Mouse (Mus musculus) embryonic facial prominence, embryonic 14.5 days (tissue): ENCODE data around the gene Gm13290. TPM values are rescaled to one million over a fixed set of nuclear protein-coding genes. Genes with fewer than 3 reads are reported as not detected.
"Not testable (repeated sequence)": the region's sequence is repeated elsewhere in the genome, so short reads cannot be mapped to it uniquely, and the experiment has no call there.

Source experiments
- ATAC-seq: fragments of 200-750 bp; cut with Nextera tagmentation; 2 replicates; pipeline ENCODE4 v1.8.0; 2017; ENCODE audit warnings: low read depth, moderate number of reproducible peaks, moderate TSS enrichment
- DNase-seq: peaks from one replicate; pipeline ENCODE4 v3.0.0-alpha.2; 2015; ENCODE audit warnings: low spot score
- H3K27ac ChIP-seq: fragments of 300-500 bp; sonication (generic); replicated peaks from 2 replicates; pipeline ENCODE4 v1.5.1; 2014; ENCODE audit warnings: low read depth, mild to moderate bottlenecking, low read length, moderate library complexity
- H3K27me3 ChIP-seq: fragments of 300-500 bp; sonication (generic); replicated peaks from 2 replicates; pipeline ENCODE4 v1.6.1; 2014; ENCODE audit warnings: low read length; ENCODE audit not compliant: control insufficient read depth, insufficient read depth
- H3K36me3 ChIP-seq: fragments of 300-500 bp; sonication (generic); 2 replicates; pipeline ENCODE4 v1.6.1; 2014; ENCODE audit warnings: low read length, mixed read lengths; ENCODE audit not compliant: control insufficient read depth, insufficient read depth
- H3K4me1 ChIP-seq: fragments of 300-500 bp; sonication (generic); 2 replicates; pipeline ENCODE4 v1.6.1; 2014; ENCODE audit warnings: antibody characterized with exemption, low read length; ENCODE audit not compliant: control insufficient read depth, insufficient read depth
- H3K4me2 ChIP-seq: fragments of 300-500 bp; sonication (generic); 2 replicates; pipeline ENCODE4 v1.6.1; 2014; ENCODE audit warnings: low read depth, mild to moderate bottlenecking, low read length, moderate library complexity, mixed read lengths
- H3K4me3 ChIP-seq: fragments of 300-500 bp; sonication (generic); 2 replicates; pipeline ENCODE4 v1.5.1; 2014; ENCODE audit warnings: low read depth, mild to moderate bottlenecking, low read length
- H3K9ac ChIP-seq: fragments of 300-500 bp; sonication (generic); 2 replicates; pipeline ENCODE4 v1.6.1; 2014; ENCODE audit warnings: low read depth, mild to moderate bottlenecking, low read length, moderate library complexity, mixed read lengths
- H3K9me3 ChIP-seq: fragments of 300-500 bp; sonication (generic); 2 replicates; pipeline ENCODE4 v1.6.1; 2016; ENCODE audit warnings: low read length; ENCODE audit not compliant: control insufficient read depth
- WGBS: fragments of 180-500 bp; shearing (Covaris S2); extraction: QIAGEN DNeasy Blood & Tissue Kit; methylation state at CpG from one replicate; pipeline ENCODE4 v1.1.7; 2014; 5-methylcytosine and 5-hydroxymethylcytosine counted together
- polyA plus RNA-seq: library from polyadenylated mRNA; unstranded; fragments of >200 nt; fragmentation: Nextera tagmentation; extraction: Ambion mirVana; gene quantifications from 2 replicates; pipeline ENCODE4 v1.2.1, GENCODE M21; 2014

Gm13290 gene
- polyA plus RNA-seq = 0.48 TPM in 1 of 2 replicates, not detected in the other

GRCm38 (mm10) chr4:88773534-88773933 is at the start of gene Gm13290:
Gene Gm13290, plus strand, starts transcription at chr4:88773834.
- not testable (repeated sequence) for H3K27me3 ChIP-seq, DNase-seq, H3K9me3 ChIP-seq, H3K36me3 ChIP-seq, H3K4me3 ChIP-seq, H3K4me1 ChIP-seq, ATAC-seq, H3K4me2 ChIP-seq, H3K9ac ChIP-seq, H3K27ac ChIP-seq
- no CpG with 5 or more reads among the region's 32 CpGs for WGBS

- Histone ChIP-seq H3K36me3 (no peaks in the 10 kb centered on the region), H3K4me3 (no peak overlapping the region), H3K9ac (no peak overlapping the region), H3K27ac (no peak overlapping the region), H3K9me3 (no peaks in the 10 kb centered on the region), H3K27me3 (no peaks in the 10 kb centered on the region), H3K4me2 (no peak overlapping the region), H3K4me1 (no peaks in the 10 kb centered on the region)
- ATAC-seq = no peak
- DNase-seq = no peak
- 86% methylated on average over 6 of the region's 6 CpGs for WGBS
Measured at GRCm38 (mm10) chr4:88726727-88727126, 46.9 kb upstream of the Gm13290 start.

GRCm38 (mm10) chr4:88727324-88727723 is 46.3 kb upstream of the Gm13290 start:
- Histone ChIP-seq H3K27ac (no peak overlapping the region), H3K4me1 (no peaks in the 10 kb centered on the region), H3K27me3 (no peaks in the 10 kb centered on the region), H3K4me3 (no peak overlapping the region), H3K36me3 (no peaks in the 10 kb centered on the region), H3K9ac (no peak overlapping the region), H3K4me2 (no peak overlapping the region), H3K9me3 (no peaks in the 10 kb centered on the region)
- DNase-seq (no peak), ATAC-seq (no peak)
- 0% methylated on average over 1 of the region's 1 CpGs for WGBS

- H3K9ac ChIP-seq = no peak overlapping the region
- DNase-seq = no peak
- H3K27ac ChIP-seq = no peak overlapping the region
- no peak overlapping the region for H3K4me3 ChIP-seq
- H3K9me3 ChIP-seq = no peaks in the 10 kb centered on the region
- H3K4me1 ChIP-seq = no peaks in the 10 kb centered on the region
- no peaks in the 10 kb centered on the region for H3K27me3 ChIP-seq
- no peak overlapping the region for H3K4me2 ChIP-seq
- no peak for ATAC-seq
- no peaks in the 10 kb centered on the region for H3K36me3 ChIP-seq
- WGBS = 0% methylated on average over 2 of the region's 2 CpGs
Measured at GRCm38 (mm10) chr4:88738480-88738879, 35.2 kb upstream of the Gm13290 start.

GRCm38 (mm10) chr4:88739036-88739435 is 34.6 kb upstream of the Gm13290 start:
- no peak for DNase-seq
- H3K27me3 ChIP-seq = no peaks in the 10 kb centered on the region
- no peaks in the 10 kb centered on the region for H3K9me3 ChIP-seq
- no peak overlapping the region for H3K4me3 ChIP-seq
- no peaks in the 10 kb centered on the region for H3K36me3 ChIP-seq
- no peak overlapping the region for H3K27ac ChIP-seq
- H3K4me1 ChIP-seq = no peaks in the 10 kb centered on the region
- no peak overlapping the region for H3K4me2 ChIP-seq
- H3K9ac ChIP-seq = no peak overlapping the region
- ATAC-seq = no peak
- WGBS = 87% methylated on average over 6 of the region's 6 CpGs

- no peak overlapping the region for H3K9ac ChIP-seq
- no peaks in the 10 kb centered on the region for H3K36me3 ChIP-seq
- no peak overlapping the region for H3K4me3 ChIP-seq
- no peaks in the 10 kb centered on the region for H3K4me1 ChIP-seq
- H3K4me2 ChIP-seq = no peak overlapping the region
- no peak for DNase-seq
- no peaks in the 10 kb centered on the region for H3K27me3 ChIP-seq
- no peak for ATAC-seq
- 86% methylated on average over 4 of the region's 4 CpGs for WGBS
- no peaks in the 10 kb centered on the region for H3K9me3 ChIP-seq
- H3K27ac ChIP-seq = no peak overlapping the region
Measured at GRCm38 (mm10) chr4:88741426-88741825, 32.2 kb upstream of the Gm13290 start.

GRCm38 (mm10) chr4:88742771-88743371 is 30.8 kb upstream of the Gm13290 start:
- ATAC-seq = no peak
- Histone ChIP-seq H3K36me3 (no peaks in the 10 kb centered on the region), H3K9ac (no peak overlapping the region), H3K4me2 (no peak overlapping the region), H3K9me3 (no peaks in the 10 kb centered on the region), H3K4me3 (no peak overlapping the region), H3K27me3 (no peaks in the 10 kb centered on the region), H3K27ac (no peak overlapping the region), H3K4me1 (no peaks in the 10 kb centered on the region)
- no peak for DNase-seq
- 60% methylated on average over 7 of the region's 7 CpGs for WGBS

- Histone ChIP-seq H3K27me3 (no peaks in the 10 kb centered on the region), H3K9ac (no peak overlapping the region), H3K9me3 (no peaks in the 10 kb centered on the region), H3K4me3 (no peak overlapping the region), H3K27ac (no peak overlapping the region), H3K4me1 (no peaks in the 10 kb centered on the region), H3K4me2 (no peak overlapping the region), H3K36me3 (no peaks in the 10 kb centered on the region)
- no peak for ATAC-seq
- WGBS = 73% methylated on average over 3 of the region's 3 CpGs
- DNase-seq = no peak
Measured at GRCm38 (mm10) chr4:88744207-88744606, 29.4 kb upstream of the Gm13290 start.

GRCm38 (mm10) chr4:88749926-88750325 is 23.7 kb upstream of the Gm13290 start:
- H3K4me3 ChIP-seq = no peak overlapping the region
- H3K27me3 ChIP-seq = no peaks in the 10 kb centered on the region
- no peak overlapping the region for H3K27ac ChIP-seq
- WGBS = 26% methylated on average over 6 of the region's 6 CpGs
- no peaks in the 10 kb centered on the region for H3K4me1 ChIP-seq
- H3K36me3 ChIP-seq = no peaks in the 10 kb centered on the region
- H3K9me3 ChIP-seq = no peaks in the 10 kb centered on the region
- ATAC-seq (no peak), DNase-seq (no peak)
- H3K9ac ChIP-seq = no peak overlapping the region
- no peak overlapping the region for H3K4me2 ChIP-seq
